Mouse (Mus musculus) olfactory bulb, adult 2 months (tissue): ENCODE measurements around the gene Pikfyve.

Source experiments
- CTCF ChIP-seq: fragments of 200-500 bp; IDR thresholded peaks from 2 replicates; pipeline ENCODE4 v1.5.1; 2012; ENCODE audit warnings: low read depth, mild to moderate bottlenecking, low read length, moderate library complexity; ENCODE audit not compliant: insufficient read depth
- POLR2A ChIP-seq: fragments of 200-500 bp; IDR thresholded peaks from 2 replicates; pipeline ENCODE4 v1.6.1; 2012; ENCODE audit warnings: mild to moderate bottlenecking, low read depth, low read length, moderate library complexity; ENCODE audit not compliant: insufficient read depth

- no peak for TF ChIP-seq POLR2A
- TF ChIP-seq CTCF: no peak
Observed at GRCm38 (mm10) chr1:65167496-65167895, 19.0 kb upstream of the Pikfyve start.
